Mouse (Mus musculus): ENCODE results near the gene Gucd1. TPM values are rescaled to one million over a fixed set of nuclear protein-coding genes. Genes with fewer than 3 reads are reported as not detected.

Gene Gucd1
- polyA plus RNA-seq, 1 experiment from 2014 or later = 24.4 TPM

GRCm38 (mm10) chr10:75334175-75334574 is 183.6 kb downstream of the Gucd1 start:
- Histone ChIP-seq H3K27me3 (replicated peaks) (no peaks in the 10 kb centered on the region), H3K9ac (no peak overlapping the region), H3K36me3 (replicated peaks) (no peaks in the 10 kb centered on the region), H3K27ac (no peak overlapping the region), H3K9me3 (no peaks in the 10 kb centered on the region), H3K4me2 (no peak overlapping the region), H3K4me3 (no peak overlapping the region), H3K4me1 (no peaks in the 10 kb centered on the region)
- no peak for ATAC-seq (replicated peaks)
- WGBS = 76% methylated on average over 7 of the region's 7 CpGs

DNA sequence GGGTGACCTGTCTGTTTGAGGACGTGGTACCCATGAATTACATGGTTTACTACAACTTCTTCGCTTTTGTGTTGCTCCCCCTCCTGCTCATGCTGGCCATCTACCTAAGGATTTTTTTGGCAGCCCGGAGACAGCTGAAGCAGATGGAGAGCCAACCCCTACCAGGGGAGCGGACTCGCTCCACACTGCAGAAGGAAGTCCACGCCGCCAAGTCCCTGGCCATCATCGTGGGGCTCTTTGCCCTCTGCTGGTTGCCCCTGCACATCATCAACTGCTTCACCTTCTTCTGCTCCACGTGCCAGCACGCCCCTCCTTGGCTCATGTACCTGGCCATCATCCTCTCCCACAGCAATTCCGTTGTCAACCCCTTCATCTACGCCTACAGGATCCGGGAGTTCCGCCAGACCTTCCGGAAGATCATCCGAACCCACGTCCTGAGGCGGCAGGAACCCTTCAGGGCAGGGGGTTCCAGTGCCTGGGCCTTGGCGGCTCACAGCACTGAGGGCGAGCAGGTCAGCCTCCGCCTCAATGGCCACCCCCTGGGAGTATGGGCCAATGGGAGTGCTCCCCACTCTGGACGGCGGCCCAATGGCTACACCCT is 184.5 kb downstream of the Gucd1 start:
- Histone ChIP-seq H3K36me3 (replicated peaks) (no peaks in the 10 kb centered on the region), H3K9ac (no peak overlapping the region), H3K4me3 (no peak overlapping the region), H3K4me1 (no peaks in the 10 kb centered on the region), H3K4me2 (no peak overlapping the region), H3K27me3 (replicated peaks) (no peaks in the 10 kb centered on the region), H3K9me3 (no peaks in the 10 kb centered on the region), H3K27ac (no peak overlapping the region)
- 93% methylated on average over 23 of the region's 23 CpGs for WGBS
- no peak for ATAC-seq (replicated peaks)

GRCm38 (mm10) chr10:75332268-75332667 is 185.5 kb downstream of the Gucd1 start:
- Histone ChIP-seq H3K4me3 (no peak overlapping the region), H3K27ac (no peak overlapping the region), H3K4me1 (no peaks in the 10 kb centered on the region), H3K4me2 (no peak overlapping the region), H3K9me3 (no peaks in the 10 kb centered on the region), H3K9ac (no peak overlapping the region), H3K27me3 (replicated peaks) (no peaks in the 10 kb centered on the region), H3K36me3 (replicated peaks) (no peaks in the 10 kb centered on the region)
- WGBS = 90% methylated on average over 3 of the region's 3 CpGs
- ATAC-seq (replicated peaks) = no peak

- no peak overlapping the region for H3K27ac ChIP-seq
- H3K4me3 ChIP-seq = no peak overlapping the region
- no peak overlapping the region for H3K9ac ChIP-seq
- no peaks in the 10 kb centered on the region for H3K27me3 ChIP-seq (replicated peaks)
- H3K4me1 ChIP-seq = no peaks in the 10 kb centered on the region
- no peak for ATAC-seq (replicated peaks)
- no peaks in the 10 kb centered on the region for H3K36me3 ChIP-seq (replicated peaks)
- no peaks in the 10 kb centered on the region for H3K9me3 ChIP-seq
- no peak overlapping the region for H3K4me2 ChIP-seq
- WGBS = 47% methylated on average over 4 of the region's 4 CpGs
These were observed 189.5 kb downstream of the Gucd1 start for GRCm38 (mm10) chr10:75328201-75328704.

- no peak for ATAC-seq (replicated peaks)
- no peak overlapping the region for H3K9ac ChIP-seq
- no peak overlapping the region for H3K4me3 ChIP-seq
- 74% methylated on average over 11 of the region's 11 CpGs for WGBS
- no peaks in the 10 kb centered on the region for H3K36me3 ChIP-seq (replicated peaks)
- no peak overlapping the region for H3K4me2 ChIP-seq
- H3K9me3 ChIP-seq = no peaks in the 10 kb centered on the region
- H3K4me1 ChIP-seq = no peaks in the 10 kb centered on the region
- no peak overlapping the region for H3K27ac ChIP-seq
- H3K27me3 ChIP-seq (replicated peaks) = no peaks in the 10 kb centered on the region
These were observed 190.7 kb downstream of the Gucd1 start for GRCm38 (mm10) chr10:75327081-75327480.

DNA sequence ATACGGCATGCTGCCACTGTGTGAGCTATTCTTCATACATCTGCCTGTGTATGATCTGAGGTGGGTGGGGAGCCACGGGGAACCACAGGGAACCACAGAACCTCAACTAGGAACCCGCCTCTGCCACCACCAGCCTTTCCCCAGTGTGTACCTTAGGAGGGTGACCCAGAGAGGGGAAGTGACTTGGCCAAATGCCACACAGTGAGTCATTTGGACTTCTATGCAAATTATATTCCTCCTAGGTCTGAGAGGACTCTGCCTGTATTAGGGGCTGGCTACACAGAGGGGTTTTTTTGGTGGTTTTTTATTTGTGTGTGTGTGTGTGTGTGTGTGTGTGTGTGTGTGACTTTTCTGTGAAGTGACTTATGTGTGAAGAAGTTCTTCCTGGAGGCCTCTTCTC is 191.2 kb downstream of the Gucd1 start:
- no peak overlapping the region for H3K4me2 ChIP-seq
- no peaks in the 10 kb centered on the region for H3K9me3 ChIP-seq
- no peaks in the 10 kb centered on the region for H3K36me3 ChIP-seq (replicated peaks)
- ATAC-seq (replicated peaks) = no peak
- no peak overlapping the region for H3K9ac ChIP-seq
- H3K4me1 ChIP-seq = no peaks in the 10 kb centered on the region
- WGBS = 86% methylated on average over 3 of the region's 3 CpGs
- H3K4me3 ChIP-seq = no peak overlapping the region
- no peak overlapping the region for H3K27ac ChIP-seq
- H3K27me3 ChIP-seq (replicated peaks) = no peaks in the 10 kb centered on the region

- no peak overlapping the region for H3K4me2 ChIP-seq
- 93% methylated on average over 23 of the region's 23 CpGs for WGBS
- no peak overlapping the region for H3K9ac ChIP-seq
- no peak for ATAC-seq (replicated peaks)
- no peaks in the 10 kb centered on the region for H3K36me3 ChIP-seq (replicated peaks)
- H3K27me3 ChIP-seq (replicated peaks) = no peaks in the 10 kb centered on the region
- no peaks in the 10 kb centered on the region for H3K4me1 ChIP-seq
- no peak overlapping the region for H3K4me3 ChIP-seq
- no peak overlapping the region for H3K27ac ChIP-seq
- H3K9me3 ChIP-seq = no peaks in the 10 kb centered on the region
These were observed 192.0 kb downstream of the Gucd1 start for GRCm38 (mm10) chr10:75325821-75326220.

DNA sequence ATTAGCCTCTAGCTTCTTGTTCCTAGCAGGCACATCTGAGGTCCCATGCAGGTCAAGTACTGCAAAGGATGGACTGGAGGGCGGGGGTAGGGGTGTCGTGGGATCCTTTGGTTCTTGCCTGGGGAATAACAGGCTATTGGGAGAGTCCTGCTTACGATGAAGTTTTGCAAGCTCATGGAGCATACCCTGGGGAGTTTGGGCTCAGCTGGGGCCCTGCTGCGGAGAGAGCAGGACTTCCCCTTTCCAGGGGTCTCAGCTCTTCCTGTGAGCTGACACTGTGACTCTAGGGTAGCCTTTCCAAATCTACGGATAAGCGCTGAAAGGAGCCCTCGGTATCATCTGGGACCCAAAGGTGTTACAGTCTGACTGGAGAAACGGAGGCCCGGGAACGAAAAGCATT is 193.4 kb downstream of the Gucd1 start:
- no peak overlapping the region for H3K9ac ChIP-seq
- no peak for ATAC-seq (replicated peaks)

DNA sequence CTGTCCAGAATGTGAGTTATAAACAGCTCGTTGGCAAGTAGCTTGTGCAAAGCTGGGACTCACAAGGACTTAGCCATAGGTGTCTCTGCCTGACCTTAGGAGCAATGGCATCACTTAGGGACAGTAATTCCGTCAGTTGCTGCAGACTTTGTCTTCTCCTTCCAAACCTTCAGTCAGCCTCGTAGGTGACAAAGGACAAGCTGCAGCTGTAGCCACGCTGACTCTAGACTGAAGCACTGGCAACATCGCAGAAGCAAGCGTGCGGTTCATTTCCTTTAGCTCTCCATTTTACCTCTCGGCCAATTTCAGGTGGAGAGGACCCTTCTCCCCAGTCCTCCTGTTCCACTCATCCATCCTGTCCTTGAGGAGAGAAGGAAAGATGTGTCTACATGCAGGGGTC is 193.8 kb downstream of the Gucd1 start:
- H3K9ac ChIP-seq = no peak overlapping the region
- H3K36me3 ChIP-seq (replicated peaks) = no peaks in the 10 kb centered on the region
- no peak overlapping the region for H3K27ac ChIP-seq
- peaks cover 5% of the 10 kb centered on the region; the same call in 1 of the 2 replicates for H3K27me3 ChIP-seq (replicated peaks)
- no peaks in the 10 kb centered on the region for H3K4me1 ChIP-seq
- no peak for ATAC-seq (replicated peaks)
- H3K4me2 ChIP-seq = no peak overlapping the region
- no peaks in the 10 kb centered on the region for H3K9me3 ChIP-seq
- H3K4me3 ChIP-seq = no peak overlapping the region
- 87% methylated on average over 8 of the region's 8 CpGs for WGBS

More for the DNA sequence above, 193.4 kb downstream of the Gucd1 start:
- no peak overlapping the region for H3K27ac ChIP-seq
- no peaks in the 10 kb centered on the region for H3K9me3 ChIP-seq
- H3K4me3 ChIP-seq = no peak overlapping the region
- no peaks in the 10 kb centered on the region for H3K4me1 ChIP-seq
- H3K36me3 ChIP-seq (replicated peaks) = no peaks in the 10 kb centered on the region
- WGBS = 77% methylated on average over 10 of the region's 10 CpGs
- H3K4me2 ChIP-seq = no peak overlapping the region
- H3K27me3 ChIP-seq (replicated peaks) = 0 out of 2 replicates have a peak, but pooled peaks cover 1% of the 10 kb centered on the region

GRCm38 (mm10) chr10:75322966-75323365 is 194.8 kb downstream of the Gucd1 start:
- Histone ChIP-seq H3K4me2 (no peak overlapping the region), H3K4me1 (no peaks in the 10 kb centered on the region), H3K27ac (no peak overlapping the region), H3K9ac (no peak overlapping the region), H3K36me3 (replicated peaks) (no peaks in the 10 kb centered on the region), H3K4me3 (no peak overlapping the region), H3K9me3 (no peaks in the 10 kb centered on the region), H3K27me3 (replicated peaks) (peaks cover 15% of the 10 kb centered on the region; the same call in 1 of the 2 replicates)
- no peak for ATAC-seq (replicated peaks)
- 50% methylated on average over 6 of the region's 6 CpGs for WGBS

DNA sequence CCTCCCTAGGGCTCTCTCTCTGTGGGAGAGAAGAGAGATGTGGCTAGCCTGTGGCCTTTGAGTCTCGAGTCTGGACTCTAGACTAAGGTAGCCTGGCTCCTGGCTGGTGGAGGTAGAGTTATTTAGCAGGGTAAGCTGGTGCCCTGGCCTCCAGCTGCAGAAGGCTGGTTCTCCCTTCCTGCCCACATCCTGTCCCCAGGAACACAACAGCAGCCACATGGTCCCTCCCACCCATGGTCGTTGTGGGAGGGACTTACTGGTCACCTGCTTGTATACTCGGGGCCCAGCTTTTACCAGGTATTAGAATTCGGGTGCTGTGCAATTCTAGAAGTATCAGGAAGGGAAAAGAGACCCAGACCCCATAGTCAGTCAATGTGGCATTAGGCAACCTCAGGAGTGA is 197.5 kb downstream of the Gucd1 start:
- no peaks in the 10 kb centered on the region for H3K9me3 ChIP-seq
- peaks cover 26% of the 10 kb centered on the region for H3K27me3 ChIP-seq (replicated peaks)
- no peak overlapping the region for H3K4me2 ChIP-seq
- H3K27ac ChIP-seq = no peak overlapping the region
- no peak overlapping the region for H3K9ac ChIP-seq
- H3K36me3 ChIP-seq (replicated peaks) = no peaks in the 10 kb centered on the region
- H3K4me3 ChIP-seq = no peak overlapping the region
- 63% methylated on average over 4 of the region's 4 CpGs for WGBS
- no peak for ATAC-seq (replicated peaks)
- H3K4me1 ChIP-seq = peaks cover 14% of the 10 kb centered on the region

GRCm38 (mm10) chr10:75318206-75318605 is 199.6 kb downstream of the Gucd1 start:
- no peaks in the 10 kb centered on the region for H3K36me3 ChIP-seq (replicated peaks)
- peaks cover 14% of the 10 kb centered on the region for H3K4me1 ChIP-seq
- H3K4me2 ChIP-seq = 0 out of 2 replicates have a peak overlapping the region, but pooled peaks have one; percentile 52
- no peak overlapping the region for H3K9ac ChIP-seq
- H3K9me3 ChIP-seq = no peaks in the 10 kb centered on the region
- peaks cover 26% of the 10 kb centered on the region for H3K27me3 ChIP-seq (replicated peaks)
- ATAC-seq (replicated peaks) = no peak
- 0 out of 2 replicates have a peak overlapping the region, but pooled peaks have one; percentile 36 for H3K4me3 ChIP-seq
- H3K27ac ChIP-seq = no peak overlapping the region
- 89% methylated on average over 6 of the region's 6 CpGs for WGBS
